Mouse (Mus musculus) thymus, adult 2 months (tissue): ENCODE measurements at regions not wholly inside any gene's neighbourhood (a gene's known extent, or its start where the extent isn't known, plus 50 kb on each side); places are given as distances from the start of the nearest gene placed in this dataset.

ENCODE experiments used
- DNase-seq: peaks from one replicate; pipeline ENCODE4 v3.0.0; 2021
- H3K27ac ChIP-seq: fragments of 200-500 bp; 2 replicates; pipeline ENCODE4 v1.5.1; 2012; ENCODE audit warnings: low read length, control low read depth; ENCODE audit not compliant: control insufficient read depth, insufficient read depth
- H3K27me3 ChIP-seq: fragments of 200-500 bp; 2 replicates; pipeline ENCODE4 v1.6.1; 2012; ENCODE audit warnings: mild to moderate bottlenecking, low read length, moderate library complexity, mixed read lengths; ENCODE audit not compliant: control insufficient read depth, insufficient read depth
- H3K36me3 ChIP-seq: fragments of 200-500 bp; 2 replicates; pipeline ENCODE4 v1.6.1; 2012; ENCODE audit warnings: mild to moderate bottlenecking, low read length, moderate library complexity; ENCODE audit not compliant: control insufficient read depth, insufficient read depth
- H3K4me1 ChIP-seq: fragments of 200-500 bp; replicated peaks from 2 replicates; pipeline ENCODE4 v1.6.1; 2012; ENCODE audit warnings: low read length; ENCODE audit not compliant: control insufficient read depth, insufficient read depth
- H3K4me3 ChIP-seq: fragments of 200-500 bp; 2 replicates; pipeline ENCODE4 v1.5.1; 2012; ENCODE audit warnings: mild to moderate bottlenecking, low read length, control low read depth, moderate library complexity; ENCODE audit not compliant: control insufficient read depth, insufficient read depth
- CTCF ChIP-seq: fragments of 200-500 bp; IDR thresholded peaks from 2 replicates; pipeline ENCODE4 v1.5.1; 2012; ENCODE audit warnings: mild to moderate bottlenecking, control low read depth, low read length, moderate library complexity, borderline replicate concordance; ENCODE audit not compliant: control insufficient read depth, poor library complexity, insufficient read depth; ENCODE audit errors: extremely low read depth
- POLR2A ChIP-seq: fragments of 200-500 bp; IDR thresholded peaks from 2 replicates; pipeline ENCODE4 v1.6.1; 2012; ENCODE audit warnings: mild to moderate bottlenecking, low read length, control low read depth, moderate library complexity; ENCODE audit not compliant: control insufficient read depth, poor library complexity, insufficient read depth; ENCODE audit errors: extremely low read depth
- WGBS: fragments of 180-500 bp; shearing (Covaris S2); methylation state at CpG from one replicate; pipeline ENCODE4 v1.1.7; 2018; 5-methylcytosine and 5-hydroxymethylcytosine counted together

GRCm38 (mm10) chr6:117267906-117268305 lies 99.6 kb downstream of the Cxcl12 start:
- no peak overlapping the region for H3K4me3 ChIP-seq
- no peaks in the 10 kb centered on the region; the same call in 1 of the 2 replicates for H3K4me1 ChIP-seq
- no peak overlapping the region for H3K27ac ChIP-seq
- no peaks in the 10 kb centered on the region for H3K27me3 ChIP-seq
- 84% methylated on average over 1 of the region's 1 CpGs for WGBS
- TF ChIP-seq POLR2A (no peak), CTCF (no peak)
- no peaks in the 10 kb centered on the region for H3K36me3 ChIP-seq
- DNase-seq: no peak

GRCm38 (mm10) chr6:117268376-117268775 lies 100.0 kb downstream of the Cxcl12 start:
- Histone ChIP-seq H3K4me1 (no peaks in the 10 kb centered on the region; the same call in 1 of the 2 replicates), H3K4me3 (no peak overlapping the region), H3K27ac (no peak overlapping the region), H3K36me3 (no peaks in the 10 kb centered on the region), H3K27me3 (no peaks in the 10 kb centered on the region)
- no peak for DNase-seq
- WGBS: 95% methylated on average over 2 of the region's 2 CpGs
- no peak for TF ChIP-seq POLR2A
- TF ChIP-seq CTCF: no peak

- Histone ChIP-seq H3K27ac (no peak overlapping the region), H3K27me3 (no peaks in the 10 kb centered on the region), H3K4me1 (no peaks in the 10 kb centered on the region; the same call in 1 of the 2 replicates), H3K4me3 (no peak overlapping the region), H3K36me3 (no peaks in the 10 kb centered on the region)
- DNase-seq: no peak
- 47% methylated on average over 3 of the region's 3 CpGs for WGBS
- TF ChIP-seq POLR2A: no peak
- no peak for TF ChIP-seq CTCF
These were observed 101.9 kb downstream of the Cxcl12 start for GRCm38 (mm10) chr6:117270261-117270660.

- no peak for DNase-seq
- Histone ChIP-seq H3K4me3 (no peak overlapping the region), H3K27ac (no peak overlapping the region), H3K4me1 (no peaks in the 10 kb centered on the region; the same call in 1 of the 2 replicates), H3K27me3 (no peaks in the 10 kb centered on the region), H3K36me3 (no peaks in the 10 kb centered on the region)
- WGBS: 22% methylated on average over 12 of the region's 12 CpGs
- TF ChIP-seq CTCF (no peak), POLR2A (no peak)
These were observed 103.4 kb downstream of the Cxcl12 start for GRCm38 (mm10) chr6:117271562-117272226.

GRCm38 (mm10) chr6:117272227-117272955 lies 104.1 kb downstream of the Cxcl12 start:
- no peaks in the 10 kb centered on the region for H3K4me1 ChIP-seq
- no peak for TF ChIP-seq POLR2A
- no peak for TF ChIP-seq CTCF
- H3K27me3 ChIP-seq: no peaks in the 10 kb centered on the region
- WGBS: 84% methylated on average over 9 of the region's 9 CpGs
- no peak overlapping the region for H3K4me3 ChIP-seq
- H3K27ac ChIP-seq: no peak overlapping the region
- H3K36me3 ChIP-seq: no peaks in the 10 kb centered on the region
- DNase-seq: no peak

- no peaks in the 10 kb centered on the region for H3K27me3 ChIP-seq
- WGBS: 90% methylated on average over 5 of the region's 5 CpGs
- no peak for TF ChIP-seq CTCF
- no peak for TF ChIP-seq POLR2A
- no peaks in the 10 kb centered on the region for H3K36me3 ChIP-seq
- H3K27ac ChIP-seq: no peak overlapping the region
- no peaks in the 10 kb centered on the region for H3K4me1 ChIP-seq
- no peak for DNase-seq
- H3K4me3 ChIP-seq: no peak overlapping the region
These were observed 107.6 kb downstream of the Cxcl12 start for GRCm38 (mm10) chr6:117275915-117276314.
